Mouse (Mus musculus) left cerebral cortex, adult 2 months (tissue): ENCODE measurements around the gene Nedd8. TPM values are rescaled to one million over a fixed set of nuclear protein-coding genes. Genes with fewer than 3 reads are reported as not detected.
A peak's percentile ranks its signal among the peaks of the same experiment; 100 is the strongest.

Source experiments
- DNase-seq, 2 experiments: peaks; one replicate each; pipeline ENCODE4 v3.0.0; 2021 to 2022; ENCODE audit warnings: low spot score in 2 of 2, mixed read lengths in 1 of 2; ENCODE audit errors: extremely low spot score in 1 of 2
- H3K27ac ChIP-seq: fragments of 200-600 bp; 2 replicates; pipeline ENCODE4 v1.8.1; 2022
- H3K4me3 ChIP-seq: fragments of 200-600 bp; 2 replicates; pipeline ENCODE4 v1.8.1; 2022
- CTCF ChIP-seq: fragments of 200-600 bp; IDR thresholded peaks from 2 replicates; pipeline ENCODE4 v1.8.1; 2022; ENCODE audit warnings: antibody characterized with exemption, mild to moderate bottlenecking, moderate library complexity
- intact Hi-C: fragments of 180-260 bp; cut with DNase I; formaldehyde crosslinking; loops from one replicate; pipeline ENCODE4 v1.15.1; 2025
- total RNA-seq, 2 experiments: library from RNA; stranded (reverse); gene quantifications; 2 replicates each; pipeline ENCODE4 v1.2.3; 2021

Nedd8 gene
- total RNA-seq, 2 experiments from 2014 or later: 294 to 309 TPM

DNA sequence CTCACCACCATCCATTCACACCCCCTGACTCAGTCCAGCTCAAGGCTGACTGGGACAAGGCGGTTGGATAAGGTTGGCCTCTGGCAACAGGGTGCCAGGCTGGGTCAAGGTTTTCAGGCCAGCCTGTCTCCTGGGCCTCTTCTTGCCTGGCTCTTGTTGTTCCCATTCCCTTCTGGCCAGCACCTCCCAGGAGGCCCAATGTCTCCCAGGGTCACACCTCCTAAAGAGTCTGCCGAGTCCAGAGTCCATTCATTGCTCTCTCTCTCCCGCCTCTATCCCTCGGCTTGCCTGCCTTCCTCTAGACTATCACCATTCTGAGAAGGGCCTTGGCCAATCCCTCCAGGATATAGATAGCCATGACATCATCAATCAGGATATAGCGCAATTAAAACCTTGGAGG, 13.9 kb downstream of the Nedd8 start:
- no peak for DNase-seq
- intact Hi-C loops: no loop called here
- H3K27ac ChIP-seq: no peak overlapping the region
- H3K4me3 ChIP-seq: no peak overlapping the region
- no peak for TF ChIP-seq CTCF

DNA sequence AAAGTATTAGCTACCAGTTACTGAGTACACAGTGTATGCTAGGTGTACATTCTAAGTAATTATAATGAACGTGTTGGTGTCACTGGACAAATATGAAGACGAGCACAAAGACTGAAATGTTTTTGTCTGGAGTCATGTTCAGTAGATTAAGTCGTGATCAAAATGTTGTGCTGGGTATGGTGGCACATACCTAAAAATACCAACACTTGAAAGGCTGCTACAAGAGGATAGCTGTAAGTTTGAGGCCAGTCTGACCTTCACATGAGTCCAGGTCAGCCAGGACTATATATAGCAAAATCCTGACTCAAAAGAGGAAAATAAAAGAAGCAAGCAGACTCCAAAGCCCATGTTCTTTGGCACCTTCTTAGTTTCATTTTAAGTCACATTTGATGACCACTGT, 15.0 kb downstream of the Nedd8 start:
- Histone ChIP-seq H3K4me3 (no peak overlapping the region), H3K27ac (no peak overlapping the region)
- DNase-seq: no peak
- intact Hi-C loops: no loop called here
- TF ChIP-seq CTCF: no peak

DNA sequence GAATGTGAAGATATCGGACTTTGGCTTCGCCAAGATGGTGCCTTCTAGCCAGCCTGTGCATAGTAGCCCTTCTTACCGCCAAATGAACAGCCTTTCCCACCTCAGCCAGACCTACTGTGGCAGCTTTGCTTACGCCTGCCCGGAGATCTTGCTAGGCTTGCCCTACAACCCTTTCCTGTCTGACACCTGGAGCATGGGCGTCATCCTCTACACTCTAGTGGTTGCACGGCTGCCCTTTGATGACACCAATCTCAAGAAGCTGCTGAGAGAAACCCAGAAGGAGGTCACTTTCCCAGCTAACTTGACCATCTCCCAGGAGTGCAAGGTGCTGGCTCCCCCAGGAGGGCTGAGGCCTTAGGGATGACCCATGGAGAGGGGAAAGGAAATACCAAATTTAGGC, 20.4 kb downstream of the Nedd8 start:
- no peak overlapping the region for H3K4me3 ChIP-seq
- intact Hi-C loops: no loop called here
- H3K27ac ChIP-seq: no peak overlapping the region
- no peak for DNase-seq
- no peak for TF ChIP-seq CTCF

DNA sequence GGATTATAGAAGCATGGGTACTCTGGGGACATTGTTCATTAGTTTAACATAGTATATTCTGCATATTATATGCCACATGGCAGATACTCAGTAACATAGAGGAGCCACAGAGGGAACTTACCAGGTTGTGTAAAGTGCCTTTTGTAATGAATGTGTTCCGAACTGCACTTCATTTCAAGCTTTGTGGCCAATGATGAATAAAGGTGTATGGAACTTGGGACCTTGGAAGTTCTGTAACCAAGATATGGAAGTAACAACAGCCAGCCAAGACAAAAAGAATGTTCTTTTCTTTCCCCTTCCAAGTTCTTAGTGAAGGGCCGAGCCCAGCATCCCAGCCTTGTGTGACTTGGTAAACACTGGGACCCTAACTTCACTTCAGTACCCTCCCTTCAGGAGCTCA, 22.0 kb downstream of the Nedd8 start, which contains the start of gene Tssk4:
Gene Tssk4, plus strand, starts transcription at position 301 of the 400 bp plus-strand sequence.
- no peak for DNase-seq
- no peak for TF ChIP-seq CTCF
- no peak within 1 kb of the TSS for H3K4me3 ChIP-seq
- H3K27ac ChIP-seq: no peak within 1 kb of the TSS
- intact Hi-C loops: no loop called here

DNA sequence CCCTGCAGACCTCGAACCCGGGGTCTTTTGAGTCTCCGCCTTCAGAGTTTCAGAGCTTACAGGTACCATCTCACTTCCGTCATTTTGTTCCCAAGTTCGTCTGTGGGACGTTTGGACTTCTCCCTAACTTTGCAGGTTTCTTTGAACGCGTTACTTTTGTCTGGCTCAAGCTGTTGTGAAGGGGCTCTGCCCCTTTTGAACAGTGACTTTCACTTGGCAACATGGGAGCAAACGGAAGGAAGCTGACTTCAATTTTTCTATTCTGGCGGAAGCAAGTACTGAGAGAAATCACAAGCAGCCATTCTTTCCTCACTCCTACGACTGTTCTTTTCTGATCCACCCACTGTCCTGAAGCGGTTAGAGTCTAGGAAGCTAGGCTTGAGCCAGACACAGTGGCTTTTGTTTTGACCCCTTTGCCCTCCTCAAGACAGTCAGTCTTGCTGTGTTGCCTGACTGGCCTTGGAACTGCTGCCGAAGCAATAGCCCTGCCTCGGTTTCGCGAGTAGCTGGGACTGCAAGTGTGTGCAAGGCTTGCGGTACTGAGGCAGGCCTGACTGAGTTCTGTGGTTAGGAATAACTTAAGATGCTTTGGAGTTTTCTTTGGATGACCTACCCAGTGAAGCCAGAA, 27.5 kb downstream of the Nedd8 start:
- H3K4me3 ChIP-seq: peak overlapping the region; percentile 91
- intact Hi-C loops: no loop called here
- TF ChIP-seq CTCF: no peak
- no peak for DNase-seq
- H3K27ac ChIP-seq: no peak overlapping the region

DNA sequence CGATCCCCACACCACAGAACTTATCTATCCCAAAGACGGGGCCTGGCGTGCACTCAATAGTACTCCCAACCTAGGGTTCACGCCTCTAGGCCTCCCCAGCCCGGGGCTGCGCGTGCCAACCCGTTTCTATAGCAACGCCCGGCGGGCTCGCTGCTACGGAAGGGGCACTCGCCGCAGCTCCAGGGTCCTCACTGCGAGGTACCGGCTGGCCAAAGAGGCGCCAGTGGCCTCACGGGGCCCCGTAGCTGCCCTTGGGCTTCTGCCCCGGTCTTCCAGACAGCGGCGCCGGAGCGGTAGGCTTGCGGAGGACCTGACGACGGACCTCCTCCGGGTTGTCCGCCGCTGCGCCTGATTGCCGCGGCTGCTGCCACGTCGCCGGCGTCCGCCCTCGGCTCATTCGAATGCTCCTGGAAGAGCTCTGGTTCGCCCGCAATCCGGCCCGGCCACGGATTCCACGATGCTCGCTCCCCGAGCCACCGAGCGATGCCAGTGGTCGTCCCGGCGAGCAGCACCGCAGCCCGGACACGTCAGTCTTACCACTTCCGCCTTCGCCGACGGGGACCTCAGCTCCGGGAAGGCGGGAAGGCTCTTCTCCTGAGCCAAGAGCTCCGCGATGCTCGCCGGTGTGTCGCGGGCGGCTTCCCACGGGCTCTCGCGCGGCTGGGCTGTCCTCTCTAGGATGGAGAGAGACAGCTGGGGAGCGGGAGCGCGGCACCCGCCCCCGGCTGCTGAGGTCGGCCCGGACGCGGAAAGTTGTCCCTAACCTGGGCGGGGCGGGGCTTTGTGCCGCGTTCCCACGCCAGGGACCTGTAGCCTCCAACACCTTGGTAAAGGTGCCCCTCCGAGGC, 28.6 kb downstream of the Nedd8 start, which contains the start of gene Tm9sf1:
Gene Tm9sf1, minus strand, starts transcription at position 747 of the 848 bp plus-strand sequence.
- peak within 1 kb of the TSS; percentile 99 for H3K27ac ChIP-seq
- DNase-seq: peak; percentile 82 to 87
- no peak for TF ChIP-seq CTCF
- intact Hi-C loops: no loop called here
- H3K4me3 ChIP-seq: peak within 1 kb of the TSS; percentile 91

DNA sequence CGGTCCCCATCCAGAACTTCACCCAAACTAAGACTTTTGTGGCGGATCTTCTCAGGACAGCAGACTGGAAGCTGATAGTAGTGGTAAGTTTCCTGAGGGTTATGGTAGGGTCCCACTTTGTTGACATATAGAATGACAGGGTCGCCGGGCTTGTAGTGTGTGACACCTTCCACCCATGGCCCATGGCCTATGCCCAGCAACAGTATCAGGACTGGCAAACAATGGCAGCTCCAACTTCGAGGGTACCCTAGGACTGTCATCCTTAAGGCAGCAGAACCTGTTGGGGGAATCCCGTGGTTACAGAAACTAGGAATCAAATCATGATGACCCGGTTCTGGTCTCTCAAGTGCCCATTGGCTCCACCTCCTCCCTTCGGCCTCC, 29.3 kb downstream of the Nedd8 start:
- intact Hi-C loops: no loop called here
- Histone ChIP-seq H3K27ac (peak overlapping the region; percentile 99), H3K4me3 (peak overlapping the region; percentile 91)
- no peak for DNase-seq
- no peak for TF ChIP-seq CTCF

DNA sequence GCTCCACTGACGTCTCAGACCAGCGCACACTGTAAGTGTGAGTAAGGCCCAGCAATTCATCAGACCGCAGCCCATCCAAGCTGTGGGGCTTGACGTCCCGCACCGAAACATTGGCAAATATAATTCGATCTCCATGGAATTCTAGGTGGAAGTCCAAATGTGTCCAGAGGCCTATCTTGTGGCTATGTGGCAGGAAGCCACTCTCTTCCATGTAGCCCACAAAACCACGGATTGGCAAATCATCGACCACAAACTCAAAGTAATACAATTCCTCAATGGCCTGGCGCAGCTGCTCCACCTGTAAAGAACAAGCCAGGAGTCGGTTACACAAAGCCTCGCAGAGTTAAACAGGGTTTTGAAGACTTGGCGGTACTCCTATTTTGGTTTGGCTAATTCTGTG, 30.6 kb downstream of the Nedd8 start:
- intact Hi-C loops: no loop called here
- no peak overlapping the region for H3K27ac ChIP-seq
- no peak for DNase-seq
- no peak for TF ChIP-seq CTCF
- no peak overlapping the region for H3K4me3 ChIP-seq

DNA sequence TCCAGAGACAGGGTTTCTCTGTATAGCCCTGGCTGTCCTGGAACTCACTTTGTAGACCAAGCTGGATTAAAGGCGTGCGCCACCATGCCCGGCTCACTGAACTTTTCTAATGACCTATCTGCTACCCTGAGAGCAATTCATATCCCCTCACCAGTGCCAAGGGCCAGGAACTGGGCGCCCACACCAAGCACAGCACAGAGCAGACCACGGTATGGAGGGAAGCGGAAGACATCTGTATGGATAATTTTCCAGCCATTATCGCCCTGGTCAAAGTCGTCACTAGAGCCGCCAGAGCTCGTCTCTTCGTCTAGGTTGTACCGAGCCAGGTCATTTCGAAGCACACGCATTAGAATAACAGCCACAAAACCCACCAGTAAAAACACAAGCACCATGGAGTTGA, 31.1 kb downstream of the Nedd8 start:
- no peak for TF ChIP-seq CTCF
- intact Hi-C loops: no loop called here
- DNase-seq: no peak
- no peak overlapping the region for H3K27ac ChIP-seq
- no peak overlapping the region for H3K4me3 ChIP-seq

DNA sequence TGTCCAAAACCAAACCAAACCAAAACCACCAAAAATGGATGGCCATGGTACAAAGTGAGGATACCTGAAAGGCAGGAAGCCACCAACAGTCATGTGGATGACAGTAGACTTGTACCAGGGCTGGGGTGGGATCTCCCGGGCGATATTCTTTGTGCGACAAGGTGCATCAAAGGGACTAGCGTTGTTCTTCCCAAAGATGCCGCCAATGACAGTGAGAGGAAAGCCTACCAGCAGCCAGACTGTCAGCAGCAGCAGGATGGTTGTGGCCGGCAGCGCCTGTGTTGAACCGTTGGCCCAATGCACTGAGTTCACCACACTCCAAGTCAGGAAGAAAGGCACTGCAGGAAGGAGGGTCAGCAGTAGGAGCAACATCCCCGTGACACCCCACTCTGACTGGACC, 34.1 kb downstream of the Nedd8 start, which contains the start of gene Gm49378:
Gene Gm49378, minus strand, starts transcription at position 101 of the 400 bp plus-strand sequence.
- intact Hi-C loops: no loop called here
- Histone ChIP-seq H3K27ac (no peak within 1 kb of the TSS), H3K4me3 (no peak within 1 kb of the TSS)
- no peak for TF ChIP-seq CTCF
- no peak for DNase-seq

DNA sequence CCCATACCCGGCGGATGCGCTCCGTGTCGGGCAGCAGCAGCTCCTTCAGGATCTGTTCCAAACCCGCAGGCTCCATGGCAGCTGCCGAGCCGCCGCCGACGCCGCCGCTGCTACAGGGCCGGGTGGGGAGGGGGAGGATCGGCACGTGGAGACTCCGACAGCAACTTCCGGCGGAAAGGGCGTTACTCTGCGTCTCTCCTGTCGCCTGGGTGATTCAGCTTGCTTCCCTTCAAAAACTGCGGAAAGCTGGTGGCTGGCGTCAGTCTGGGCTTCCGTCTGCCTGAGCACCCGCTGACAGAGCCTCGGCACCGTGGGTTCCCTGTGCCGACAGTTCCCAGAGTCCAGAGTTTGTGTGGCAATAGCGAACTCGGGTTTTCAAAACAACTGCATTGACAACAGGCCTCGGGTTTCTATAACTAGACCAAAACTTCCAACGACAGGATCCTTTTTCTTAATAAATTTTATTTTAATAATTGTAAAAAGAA, 36.4 kb downstream of the Nedd8 start, which contains the start of gene Ipo4:
Gene Ipo4, minus strand, starts transcription at position 435 of the 485 bp plus-strand sequence.
- intact Hi-C loops: no loop called here
- no peak for TF ChIP-seq CTCF
- Histone ChIP-seq H3K4me3 (peak within 1 kb of the TSS; percentile 94), H3K27ac (peak within 1 kb of the TSS; percentile 85)
- peak; percentile 86 to 88 for DNase-seq

DNA sequence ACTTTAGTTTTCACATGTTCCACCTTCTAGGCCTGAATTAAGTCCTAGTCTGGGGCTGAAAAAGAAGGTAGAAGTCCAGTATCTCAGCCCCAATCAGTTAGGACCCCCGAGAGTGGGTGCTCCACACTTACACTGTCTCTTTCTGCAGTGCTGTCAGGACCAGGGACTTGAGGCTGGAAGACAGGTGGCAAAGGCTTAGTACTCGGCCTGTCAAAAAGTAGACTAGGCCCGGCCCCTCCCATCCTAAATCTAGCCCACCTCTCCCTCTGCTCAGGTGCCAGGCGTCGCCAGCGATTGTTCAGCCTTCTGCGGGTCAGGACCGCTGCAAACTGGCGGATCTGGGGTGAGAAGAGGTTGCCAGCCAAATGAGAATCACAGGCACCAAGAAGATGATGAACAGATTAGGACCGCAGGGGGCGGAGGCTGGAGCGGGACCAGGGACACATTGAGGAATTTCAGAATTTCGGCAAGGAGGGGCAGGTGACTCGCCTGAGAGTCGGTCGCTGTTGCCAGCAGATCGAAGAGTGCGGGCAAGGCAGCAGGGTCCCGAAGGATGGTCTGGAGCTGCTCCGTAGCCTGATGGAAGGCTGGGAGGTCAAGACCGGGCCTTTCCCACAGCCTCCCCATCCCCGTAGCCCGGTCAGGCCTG, 36.9 kb downstream of the Nedd8 start:
- peak in 1 of 2 experiments; percentile 34 for DNase-seq
- Histone ChIP-seq H3K4me3 (peak overlapping the region; percentile 94), H3K27ac (peak overlapping the region; percentile 85)
- TF ChIP-seq CTCF: no peak
- intact Hi-C loops: no loop called here
